Mouse (Mus musculus) heart, adult 2 months (tissue): Measurements from ENCODE around the gene Mad2l1bp. TPM values are rescaled to one million over a fixed set of nuclear protein-coding genes. Genes with fewer than 3 reads are reported as not detected.

Experiments used
- DNase-seq, 2 experiments: peaks; one replicate each; pipeline ENCODE4 v3.0.0; 2021
- H3K27ac ChIP-seq: fragments of 200-600 bp; 2 replicates; pipeline ENCODE4 v1.8.1; 2022
- H3K27me3 ChIP-seq: fragments of 200-500 bp; 2 replicates; pipeline ENCODE4 v1.6.1; 2012; ENCODE audit warnings: mild to moderate bottlenecking, low read length, inconsistent platforms, mixed read lengths; ENCODE audit not compliant: control insufficient read depth, insufficient read depth
- H3K36me3 ChIP-seq: fragments of 200-500 bp; 2 replicates; pipeline ENCODE4 v1.6.1; 2012; ENCODE audit warnings: low read length, inconsistent platforms; ENCODE audit not compliant: control insufficient read depth, insufficient read depth
- H3K4me1 ChIP-seq: fragments of 200-500 bp; 2 replicates; pipeline ENCODE4 v1.6.1; 2011; ENCODE audit warnings: low read length; ENCODE audit not compliant: control insufficient read depth, insufficient read depth
- H3K4me3 ChIP-seq: fragments of 200-600 bp; 2 replicates; pipeline ENCODE4 v1.8.1; 2022
- H3K79me2 ChIP-seq: fragments of 200-500 bp; replicated peaks from 2 replicates; pipeline ENCODE4 v1.6.1; 2012; ENCODE audit warnings: mild to moderate bottlenecking, inconsistent platforms, low read length, moderate library complexity, mixed read lengths; ENCODE audit not compliant: control insufficient read depth, insufficient read depth
- H3K9ac ChIP-seq: fragments of 200-500 bp; 2 replicates; pipeline ENCODE4 v1.6.1; 2012; ENCODE audit warnings: low read depth, mild to moderate bottlenecking, control low read depth, inconsistent platforms, low read length, mixed read lengths
- CTCF ChIP-seq: fragments of 200-600 bp; IDR thresholded peaks from 2 replicates; pipeline ENCODE4 v1.8.1; 2022; ENCODE audit warnings: antibody characterized with exemption, mild to moderate bottlenecking, moderate library complexity
- EP300 ChIP-seq: fragments of 200-500 bp; IDR thresholded peaks from 2 replicates; pipeline ENCODE4 v1.6.1; 2011; ENCODE audit warnings: low read depth, low read length, control low read depth; ENCODE audit not compliant: insufficient read depth
- POLR2A ChIP-seq: fragments of 200-500 bp; IDR thresholded peaks from 2 replicates; pipeline ENCODE4 v1.6.1; 2011; ENCODE audit warnings: mild to moderate bottlenecking, low read depth, low read length, control low read depth; ENCODE audit not compliant: insufficient read depth
- WGBS: fragments of 180-500 bp; shearing (Covaris S2); methylation state at CpG from one replicate; pipeline ENCODE4 v1.1.7; 2018; 5-methylcytosine and 5-hydroxymethylcytosine counted together
- intact Hi-C: fragments of 180-260 bp; cut with DNase I; formaldehyde crosslinking; loops from one replicate; pipeline ENCODE4 v1.15.1; 2025
- long read RNA-seq: library from polyadenylated mRNA; stranded (forward); transcript quantifications from one replicate; pipeline ENCODE4 v2.0.0, GENCODE M21; 2021
- polyA plus RNA-seq: library from polyadenylated mRNA; depleted of rRNA; stranded (reverse); fragments of >200 nt; gene quantifications from 2 replicates; pipeline ENCODE4 v1.2.3, GENCODE M21; 2012; rRNA removed
- total RNA-seq, 2 experiments: library from RNA; stranded (reverse); gene quantifications; 2 replicates each; pipeline ENCODE4 v1.2.3; 2021

The Mad2l1bp gene
- 10 to 100 TPM; 17.1 to 24.1 TPM for total RNA-seq
- 21.0 and 27.1 TPM in 2 replicates for polyA plus RNA-seq
- long read RNA-seq, transcript Mad2l1bp-201 (3 exons, 1,272 nt) = major isoform, 27 of 28 reads
- long read RNA-seq, partial matches to known transcripts = 1 of 28 reads
- long read RNA-seq, other reads (novel, unspliced or antisense) = 0 of 28 reads

GRCm38 (mm10) chr17:46152847-46153782, at the start of gene Mad2l1bp:
TSS of gene Mad2l1bp (minus strand) at chr17:46153553.
- intact Hi-C loops = loop anchor here (10.0 kb wide), 1 partner anchor 568 kb away; no protein-coding TSS in a partner anchor
- peak within 1 kb of the TSS; percentile 60 for H3K4me3 ChIP-seq
- H3K4me1 ChIP-seq = peaks cover 1% of the 10 kb centered on the region
- under 1% methylated on average over 33 of the region's 33 CpGs for WGBS
- peak; percentile 100 for TF ChIP-seq POLR2A
- 0 out of 2 replicates have a peak, but pooled peaks have one; percentile 74 for TF ChIP-seq EP300
- no peak for TF ChIP-seq CTCF
- H3K27ac ChIP-seq = peak within 1 kb of the TSS; percentile 86
- H3K36me3 ChIP-seq = peaks cover 3% of the 10 kb centered on the region; the same call in 1 of the 2 replicates
- peak within 1 kb of the TSS; percentile 93 for H3K9ac ChIP-seq
- H3K79me2 ChIP-seq = no peaks in the 10 kb centered on the region
- peak; percentile 88 to 93 for DNase-seq
- no peaks in the 10 kb centered on the region for H3K27me3 ChIP-seq

DNA sequence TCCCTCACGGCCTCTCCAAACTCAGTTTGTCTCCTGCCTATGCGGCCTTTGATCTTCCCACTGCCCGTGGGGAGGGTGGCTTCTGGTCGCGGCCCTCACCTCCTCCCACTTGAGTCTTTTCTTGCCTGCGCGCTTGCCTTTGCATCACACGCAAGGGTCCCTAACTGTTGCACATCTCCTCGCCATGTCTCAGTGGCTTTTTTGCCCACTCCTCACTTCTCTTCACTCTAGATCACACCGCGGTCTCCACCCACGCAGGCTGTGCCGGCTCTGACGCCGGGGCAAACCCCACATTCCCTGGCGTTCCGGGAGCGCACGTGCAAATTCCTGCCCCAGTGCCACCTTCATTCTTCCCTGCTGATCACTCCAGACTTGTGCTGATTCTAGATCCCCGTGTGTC, 49.7 kb upstream of the Mad2l1bp start:
- H3K4me3 ChIP-seq = peak overlapping the region; percentile 74
- H3K36me3 ChIP-seq = peaks cover 7% of the 10 kb centered on the region
- peak overlapping the region; percentile 88 for H3K9ac ChIP-seq
- DNase-seq = no peak
- H3K27me3 ChIP-seq = no peaks in the 10 kb centered on the region
- TF ChIP-seq CTCF (no peak), POLR2A (no peak), EP300 (no peak)
- peaks cover 2% of the 10 kb centered on the region for H3K4me1 ChIP-seq
- H3K79me2 ChIP-seq = no peaks in the 10 kb centered on the region
- intact Hi-C loops = loop anchor here (2.0 to 5.0 kb wide), 2 partner anchors 36 to 44 kb away; no protein-coding TSS in a partner anchor
- H3K27ac ChIP-seq = peak overlapping the region; percentile 70
- under 1% methylated on average over 20 of the region's 20 CpGs for WGBS

DNA sequence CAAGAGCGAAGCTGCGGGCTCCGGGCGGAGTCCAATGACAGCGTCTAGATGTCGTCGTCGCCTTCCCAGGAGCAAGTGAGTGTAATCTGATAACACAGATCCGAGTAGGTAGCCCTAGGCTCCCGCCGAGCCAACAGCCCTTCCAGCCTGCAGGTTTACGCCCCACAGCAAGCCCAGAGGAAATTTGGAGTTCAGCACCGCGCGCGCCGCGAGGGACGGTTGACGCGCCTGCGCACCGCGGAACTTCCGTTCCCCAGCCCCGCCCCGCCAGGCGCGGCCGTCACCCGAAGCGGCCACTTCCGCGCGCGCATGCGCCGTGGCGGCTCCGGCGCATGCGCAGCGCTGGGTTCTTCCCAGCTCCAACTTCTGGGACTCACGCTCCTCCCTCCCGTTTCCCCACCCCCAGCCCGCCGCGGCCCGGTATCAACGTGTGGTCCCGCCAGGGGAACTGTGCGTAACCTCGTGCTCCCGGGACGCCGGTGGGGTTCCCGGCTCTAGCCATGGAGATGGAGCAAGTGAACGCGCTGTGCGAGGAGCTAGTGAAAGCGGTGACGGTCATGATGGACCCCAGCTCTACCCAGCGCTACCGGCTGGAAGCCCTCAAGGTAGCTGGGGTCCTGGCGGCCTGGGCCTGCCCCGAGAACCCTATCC, 49.2 kb upstream of the Mad2l1bp start, which contains the start of the genes Polh and Xpo5:
Polh (minus strand) TSS at position 225 of the 651 bp plus-strand sequence.
Xpo5 (plus strand) TSS at position 362 of the 651 bp plus-strand sequence.
- Histone ChIP-seq H3K4me1 (peaks cover 2% of the 10 kb centered on the region), H3K4me3 (peak within 1 kb of the TSS; percentile 74), H3K27me3 (no peaks in the 10 kb centered on the region), H3K9ac (peak within 1 kb of the TSS; percentile 88), H3K36me3 (peaks cover 7% of the 10 kb centered on the region), H3K27ac (peak within 1 kb of the TSS; percentile 76), H3K79me2 (no peaks in the 10 kb centered on the region)
- intact Hi-C loops = loop anchor here (2.0 to 5.0 kb wide), 2 partner anchors 35 to 44 kb away; no protein-coding TSS in a partner anchor
- DNase-seq = peak; percentile 95
- under 1% methylated on average over 66 of the region's 66 CpGs for WGBS
- peak; percentile 83 for TF ChIP-seq POLR2A
- no peak for TF ChIP-seq EP300
- peak; percentile 34 for TF ChIP-seq CTCF

DNA sequence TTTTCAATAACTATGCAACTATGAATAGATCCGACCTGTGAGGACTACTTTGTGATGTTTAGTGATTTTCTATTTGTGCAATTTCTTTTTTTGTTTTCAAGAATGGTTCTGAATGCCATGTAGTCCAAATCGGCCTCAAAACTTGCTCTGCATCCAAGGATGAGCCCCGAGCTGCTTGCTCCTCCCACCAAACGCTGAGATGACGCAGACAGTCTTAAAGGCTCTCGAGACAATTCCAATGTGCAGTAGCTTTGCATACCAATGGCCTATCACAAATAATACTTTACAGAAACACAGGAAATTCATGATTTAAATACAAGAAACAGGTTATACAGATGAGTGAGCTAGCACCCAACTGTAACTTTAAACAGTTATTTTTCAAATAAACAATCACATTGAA, 47.8 kb upstream of the Mad2l1bp start:
- DNase-seq = no peak
- Histone ChIP-seq H3K4me1 (peaks cover 2% of the 10 kb centered on the region), H3K27me3 (no peaks in the 10 kb centered on the region), H3K9ac (no peak overlapping the region), H3K27ac (no peak overlapping the region), H3K79me2 (no peaks in the 10 kb centered on the region), H3K36me3 (peaks cover 7% of the 10 kb centered on the region), H3K4me3 (no peak overlapping the region)
- WGBS = 30% methylated on average over 6 of the region's 6 CpGs
- no peak for TF ChIP-seq CTCF
- TF ChIP-seq EP300 = no peak
- TF ChIP-seq POLR2A = no peak
- intact Hi-C loops = loop anchor here (5.0 kb wide), 1 partner anchor 34 kb away; no protein-coding TSS in a partner anchor

- TF ChIP-seq CTCF = no peak
- TF ChIP-seq EP300 = no peak
- no peak for TF ChIP-seq POLR2A
- Histone ChIP-seq H3K36me3 (no peaks in the 10 kb centered on the region), H3K79me2 (no peaks in the 10 kb centered on the region), H3K4me1 (no peaks in the 10 kb centered on the region), H3K4me3 (no peak overlapping the region), H3K9ac (no peak overlapping the region), H3K27me3 (no peaks in the 10 kb centered on the region), H3K27ac (no peak overlapping the region)
- WGBS = 82% methylated on average over 2 of the region's 2 CpGs
- intact Hi-C loops = no loop called here
- DNase-seq = no peak
Measured at GRCm38 (mm10) chr17:46188829-46189228, 35.5 kb upstream of the Mad2l1bp start.
